Mouse (Mus musculus) G1E (cell line): ENCODE data around the gene Cald1.

Experiments
- CTCF ChIP-seq: IDR thresholded peaks from 2 replicates; pipeline ENCODE4 v1.5.1; 2012; ENCODE audit warnings: low read depth, low read length, inconsistent platforms, mixed read lengths
- GATA1 ChIP-seq: IDR thresholded peaks from 2 replicates; pipeline ENCODE4 v1.6.1; 2012; ENCODE audit warnings: borderline replicate concordance, low read length, inconsistent platforms, mixed read lengths
- POLR2AphosphoS5 ChIP-seq: IDR thresholded peaks from 2 replicates; pipeline ENCODE4 v1.6.1; 2012; ENCODE audit warnings: low read depth, low read length, inconsistent platforms; ENCODE audit not compliant: insufficient replicate concordance

GRCm38 (mm10) chr6:34688971-34689370, 90.7 kb downstream of the Cald1 start:
- TF ChIP-seq CTCF (no peak), POLR2AphosphoS5 (no peak), GATA1 (no peak)
